Mouse (Mus musculus) embryonic facial prominence, embryonic 11.5 days (tissue): Measurements from ENCODE around the gene Tmem91. TPM values are rescaled to one million over a fixed set of nuclear protein-coding genes. Genes with fewer than 3 reads are reported as not detected.

ENCODE experiments used
- ATAC-seq: fragments of 200-750 bp; cut with Nextera tagmentation; replicated peaks from 2 replicates; pipeline ENCODE4 v1.8.0; 2017; ENCODE audit warnings: low read depth; ENCODE audit not compliant: insufficient number of reproducible peaks, low FRiP score, low TSS enrichment
- DNase-seq: peaks from one replicate; pipeline ENCODE4 v3.0.0-alpha.2; 2015; ENCODE audit warnings: low spot score
- H3K27ac ChIP-seq: fragments of 300-500 bp; sonication (generic); replicated peaks from 2 replicates; pipeline ENCODE4 v1.5.1; 2014; ENCODE audit warnings: mild to moderate bottlenecking, low read depth, low read length, control low read depth
- H3K27me3 ChIP-seq: fragments of 300-500 bp; sonication (generic); 2 replicates; pipeline ENCODE4 v1.6.1; 2014; ENCODE audit warnings: mild to moderate bottlenecking, low read length, moderate library complexity, mixed read lengths; ENCODE audit not compliant: control insufficient read depth, insufficient read depth
- H3K36me3 ChIP-seq: fragments of 300-500 bp; sonication (generic); replicated peaks from 2 replicates; pipeline ENCODE4 v1.6.1; 2014; ENCODE audit warnings: low read depth, mild to moderate bottlenecking, low read length, moderate library complexity, mixed read lengths; ENCODE audit not compliant: control insufficient read depth, insufficient read depth
- H3K4me1 ChIP-seq: fragments of 300-500 bp; sonication (generic); 2 replicates; pipeline ENCODE4 v1.6.1; 2014; ENCODE audit warnings: low read length, mixed read lengths; ENCODE audit not compliant: control insufficient read depth, insufficient read depth
- H3K4me2 ChIP-seq: fragments of 300-500 bp; sonication (generic); 2 replicates; pipeline ENCODE4 v1.6.1; 2014; ENCODE audit warnings: low read depth, mild to moderate bottlenecking, control low read depth, low read length, moderate library complexity
- H3K4me3 ChIP-seq: fragments of 300-500 bp; sonication (generic); 2 replicates; pipeline ENCODE4 v1.5.1; 2014; ENCODE audit warnings: low read depth, low read length, control low read depth
- H3K9ac ChIP-seq: fragments of 300-500 bp; sonication (generic); replicated peaks from 2 replicates; pipeline ENCODE4 v1.6.1; 2014; ENCODE audit warnings: mild to moderate bottlenecking, control low read depth, low read length
- H3K9me3 ChIP-seq: fragments of 300-500 bp; sonication (generic); replicated peaks from 2 replicates; pipeline ENCODE4 v1.6.1; 2016; ENCODE audit warnings: mild to moderate bottlenecking, low read length, inconsistent platforms, mixed read lengths; ENCODE audit not compliant: control insufficient read depth
- WGBS: fragments of 180-500 bp; shearing (Covaris S2); extraction: QIAGEN DNeasy Blood & Tissue Kit; methylation state at CpG from one replicate; pipeline ENCODE4 v1.1.7; 2014; 5-methylcytosine and 5-hydroxymethylcytosine counted together
- polyA plus RNA-seq: library from polyadenylated mRNA; unstranded; fragments of >200 nt; fragmentation: Nextera tagmentation; extraction: Ambion mirVana; gene quantifications from 2 replicates; pipeline ENCODE4 v1.2.1, GENCODE M21; 2014

Gene Tmem91
- polyA plus RNA-seq, 1 experiment from 2014 or later, result 0.70 TPM

DNA sequence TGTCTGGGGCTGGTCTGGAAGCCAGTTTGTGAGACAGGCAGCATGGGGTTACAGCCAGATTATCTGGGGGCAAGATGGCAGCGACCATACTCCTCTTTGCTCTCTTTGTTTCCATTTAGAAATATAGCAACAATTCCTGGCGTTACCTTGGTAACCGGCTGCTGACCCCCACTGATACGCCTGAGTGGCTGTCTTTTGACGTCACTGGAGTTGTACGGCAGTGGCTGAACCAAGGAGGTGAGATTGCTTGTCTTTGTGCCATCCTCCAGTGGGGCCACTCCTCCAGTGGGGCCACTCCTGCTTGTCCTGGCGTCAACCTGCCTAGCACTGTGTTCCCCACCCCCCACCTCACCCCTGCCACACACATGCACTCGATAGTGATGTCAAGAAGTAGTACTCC is 19.1 kb upstream of the Tmem91 start:
- Histone ChIP-seq H3K36me3 (no peaks in the 10 kb centered on the region), H3K9me3 (no peaks in the 10 kb centered on the region), H3K4me2 (no peak overlapping the region), H3K27me3 (peaks cover 8% of the 10 kb centered on the region), H3K9ac (no peak overlapping the region), H3K27ac (no peak overlapping the region), H3K4me1 (peaks cover 4% of the 10 kb centered on the region; the same call in 1 of the 2 replicates), H3K4me3 (no peak overlapping the region)
- DNase-seq (no peak), ATAC-seq (no peak)
- 68% methylated on average over 8 of the region's 8 CpGs for WGBS

DNA sequence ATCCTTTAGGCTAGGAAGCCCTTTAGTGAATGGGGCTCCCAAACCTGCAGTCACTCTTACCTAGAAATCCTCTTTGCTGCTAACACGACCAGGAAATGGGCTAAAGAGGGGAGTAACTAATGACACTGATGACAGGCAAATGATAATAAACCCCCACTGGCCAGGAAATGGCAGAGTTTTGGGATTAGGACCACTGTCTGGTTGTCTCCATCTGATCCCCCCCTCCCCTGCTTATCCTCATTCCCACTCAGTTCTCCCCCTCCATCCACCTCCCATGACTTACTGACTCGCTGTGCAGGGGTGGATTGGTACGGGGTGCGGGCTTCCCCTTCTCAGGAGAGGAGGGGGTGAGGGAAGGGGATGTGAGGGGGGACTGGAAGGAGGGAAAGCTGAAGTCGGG is 15.1 kb upstream of the Tmem91 start:
- Histone ChIP-seq H3K4me1 (peaks cover 10% of the 10 kb centered on the region), H3K9me3 (no peaks in the 10 kb centered on the region), H3K27me3 (peaks cover 33% of the 10 kb centered on the region), H3K27ac (no peak overlapping the region), H3K4me2 (no peak overlapping the region), H3K36me3 (no peaks in the 10 kb centered on the region), H3K9ac (no peak overlapping the region), H3K4me3 (no peak overlapping the region)
- no peak for DNase-seq
- WGBS, result 46% methylated on average over 5 of the region's 5 CpGs
- ATAC-seq, result no peak

DNA sequence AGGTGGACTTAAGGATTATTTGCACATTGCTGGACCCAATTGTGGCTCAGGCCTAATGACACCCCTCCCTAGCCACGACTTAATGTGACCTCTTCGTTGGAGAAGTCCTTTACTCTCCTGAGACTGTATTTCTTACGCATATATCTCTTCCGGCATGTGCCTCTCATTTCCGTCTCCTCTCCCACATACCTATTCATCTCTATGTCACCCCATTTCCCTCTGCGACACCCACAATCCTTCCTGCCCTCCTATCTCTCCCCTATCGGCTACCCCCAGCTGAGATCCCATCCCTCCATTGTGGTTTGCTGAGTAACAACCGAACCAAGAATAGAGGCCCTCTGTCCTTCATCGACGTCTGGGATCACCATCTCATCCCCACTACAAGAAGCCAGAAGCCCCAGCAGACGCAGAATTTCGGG is 14.6 kb upstream of the Tmem91 start:
- DNase-seq (no peak), ATAC-seq (no peak)
- 9% methylated on average over 12 of the region's 12 CpGs for WGBS
- peaks cover 33% of the 10 kb centered on the region for H3K27me3 ChIP-seq
- H3K4me2 ChIP-seq, result peak overlapping the region; percentile 90
- no peak overlapping the region for H3K9ac ChIP-seq
- peak overlapping the region; percentile 55 for H3K4me3 ChIP-seq
- peaks cover 10% of the 10 kb centered on the region for H3K4me1 ChIP-seq
- H3K9me3 ChIP-seq, result no peaks in the 10 kb centered on the region
- no peaks in the 10 kb centered on the region for H3K36me3 ChIP-seq
- H3K27ac ChIP-seq, result no peak overlapping the region

DNA sequence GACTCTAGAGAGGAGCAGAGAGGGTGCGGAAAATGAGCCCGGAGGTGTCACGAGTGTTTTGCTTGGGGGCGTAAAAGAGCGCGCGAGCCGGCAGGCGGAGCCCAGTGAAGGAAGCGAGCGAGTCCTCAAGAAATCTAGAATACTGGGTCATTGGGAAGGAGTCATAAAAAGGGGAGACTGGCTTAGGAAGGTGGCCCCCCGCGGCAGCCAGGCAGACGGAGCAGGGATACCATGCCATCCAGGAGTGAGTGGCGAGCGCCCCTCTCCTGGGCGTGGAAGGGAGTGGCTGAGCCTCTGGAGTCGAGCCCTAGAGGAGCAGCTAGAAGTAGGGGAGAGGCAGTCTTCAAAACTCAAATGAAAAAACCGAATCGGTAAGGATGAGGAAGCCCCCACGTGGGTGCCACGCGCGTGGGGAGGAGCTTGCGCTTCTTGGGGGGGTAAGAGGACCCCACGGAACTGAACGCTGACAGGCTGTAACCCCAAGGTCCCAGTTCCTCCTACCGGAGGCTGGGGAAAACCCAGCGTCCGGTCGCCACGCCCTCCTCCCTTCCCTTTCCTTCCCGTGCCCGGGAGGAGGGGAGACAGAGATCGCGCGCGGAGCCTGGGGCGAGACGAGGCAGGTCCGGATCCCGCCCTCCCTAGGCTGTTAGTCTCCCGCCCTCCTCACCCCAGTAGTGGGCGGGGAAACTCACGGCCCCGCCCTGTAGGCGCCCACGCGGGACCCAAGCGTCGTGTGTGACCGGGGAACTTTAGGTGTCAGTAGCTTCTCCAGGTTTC is 14.0 kb upstream of the Tmem91 start:
- 1% methylated on average over 48 of the region's 52 CpGs for WGBS
- Histone ChIP-seq H3K4me1 (peaks cover 10% of the 10 kb centered on the region), H3K27me3 (peaks cover 33% of the 10 kb centered on the region), H3K9ac (peak overlapping the region; percentile 42; the same call in 1 of the 2 replicates), H3K4me3 (peak overlapping the region; percentile 55), H3K36me3 (no peaks in the 10 kb centered on the region), H3K4me2 (peak overlapping the region; percentile 90), H3K27ac (no peak overlapping the region), H3K9me3 (no peaks in the 10 kb centered on the region)
- peak; percentile 66 for DNase-seq
- ATAC-seq, result 0 out of 2 replicates have a peak, but pooled peaks have one; percentile 15

DNA sequence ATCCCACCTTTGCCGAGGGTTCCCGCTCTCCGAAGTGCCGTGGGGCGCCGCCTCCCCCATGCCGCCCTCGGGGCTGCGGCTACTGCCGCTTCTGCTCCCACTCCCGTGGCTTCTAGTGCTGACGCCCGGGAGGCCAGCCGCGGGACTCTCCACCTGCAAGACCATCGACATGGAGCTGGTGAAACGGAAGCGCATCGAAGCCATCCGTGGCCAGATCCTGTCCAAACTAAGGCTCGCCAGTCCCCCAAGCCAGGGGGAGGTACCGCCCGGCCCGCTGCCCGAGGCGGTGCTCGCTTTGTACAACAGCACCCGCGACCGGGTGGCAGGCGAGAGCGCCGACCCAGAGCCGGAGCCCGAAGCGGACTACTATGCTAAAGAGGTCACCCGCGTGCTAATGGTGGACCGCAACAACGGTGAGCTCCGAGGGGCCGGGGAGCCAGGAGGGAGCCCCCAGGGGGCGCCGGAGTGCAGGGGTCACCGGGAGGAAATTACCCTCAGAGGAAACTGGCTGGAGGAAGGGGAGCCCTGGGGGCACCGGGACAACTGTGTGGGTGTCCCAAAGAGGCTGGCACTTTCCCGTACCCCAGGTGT is 12.9 kb upstream of the Tmem91 start:
- H3K9ac ChIP-seq, result peak overlapping the region; percentile 18; the same call in 1 of the 2 replicates
- H3K27me3 ChIP-seq, result peaks cover 33% of the 10 kb centered on the region
- H3K27ac ChIP-seq, result no peak overlapping the region
- H3K9me3 ChIP-seq, result no peaks in the 10 kb centered on the region
- H3K36me3 ChIP-seq, result no peaks in the 10 kb centered on the region
- DNase-seq (peak; percentile 20), ATAC-seq (no peak; the same call in 1 of the 2 replicates)
- WGBS, result 1% methylated on average over 46 of the region's 47 CpGs
- H3K4me2 ChIP-seq, result peak overlapping the region; percentile 90
- peak overlapping the region; percentile 55 for H3K4me3 ChIP-seq
- H3K4me1 ChIP-seq, result peaks cover 10% of the 10 kb centered on the region

DNA sequence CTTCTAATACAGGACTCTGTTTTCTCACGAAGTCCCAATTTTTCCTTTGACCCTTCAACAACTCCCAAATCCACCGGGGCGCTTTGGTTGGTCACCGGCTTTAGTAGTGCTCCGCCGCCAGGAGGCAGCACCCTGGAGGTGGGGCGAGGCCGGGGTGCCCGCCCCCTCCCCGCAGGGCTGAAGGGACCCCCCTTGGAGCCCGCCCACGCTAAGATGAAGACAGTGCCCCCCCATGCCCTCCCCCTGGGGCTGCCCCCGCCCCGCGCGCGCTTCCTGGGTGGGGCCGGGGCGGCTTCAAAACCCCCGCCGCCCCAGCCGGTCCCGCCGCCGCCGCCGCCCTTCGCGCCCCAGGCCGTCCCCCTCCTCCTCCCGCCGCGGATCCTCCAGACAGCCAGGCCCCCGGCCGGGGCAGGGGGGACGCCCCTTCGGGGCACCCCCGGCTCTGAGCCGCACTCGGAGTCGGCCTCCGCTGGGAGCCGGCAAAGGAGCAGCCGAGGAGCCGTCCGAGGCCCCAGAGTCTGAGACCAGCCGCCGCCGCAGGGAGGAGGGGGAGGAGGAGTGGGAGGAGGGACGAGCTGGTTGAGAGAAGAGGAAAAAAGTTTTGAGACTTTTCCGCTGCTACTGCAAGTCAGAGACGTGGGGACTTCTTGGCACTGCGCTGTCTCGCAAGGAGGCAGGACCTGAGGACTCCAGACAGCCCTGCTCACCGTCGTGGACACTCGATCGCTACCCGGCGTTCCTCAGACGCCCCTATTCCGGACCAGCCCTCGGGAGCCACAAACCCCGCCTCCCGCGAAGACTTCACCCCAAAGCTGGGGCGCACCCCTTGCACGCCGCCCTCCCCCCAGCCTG is 11.9 kb upstream of the Tmem91 start, which contains the start of gene Tgfb1:
TSS of gene Tgfb1 (plus strand) at position 323 of the 852 bp plus-strand sequence.
- Histone ChIP-seq H3K36me3 (no peaks in the 10 kb centered on the region), H3K27ac (no peak within 1 kb of the TSS), H3K4me3 (peak within 1 kb of the TSS; percentile 55), H3K4me2 (peak within 1 kb of the TSS; percentile 90), H3K9ac (peak within 1 kb of the TSS; percentile 63), H3K9me3 (no peaks in the 10 kb centered on the region), H3K4me1 (peaks cover 10% of the 10 kb centered on the region), H3K27me3 (peaks cover 33% of the 10 kb centered on the region)
- WGBS, result 1% methylated on average over 61 of the region's 69 CpGs
- peak; percentile 41 for ATAC-seq
- peak; percentile 71 for DNase-seq

DNA sequence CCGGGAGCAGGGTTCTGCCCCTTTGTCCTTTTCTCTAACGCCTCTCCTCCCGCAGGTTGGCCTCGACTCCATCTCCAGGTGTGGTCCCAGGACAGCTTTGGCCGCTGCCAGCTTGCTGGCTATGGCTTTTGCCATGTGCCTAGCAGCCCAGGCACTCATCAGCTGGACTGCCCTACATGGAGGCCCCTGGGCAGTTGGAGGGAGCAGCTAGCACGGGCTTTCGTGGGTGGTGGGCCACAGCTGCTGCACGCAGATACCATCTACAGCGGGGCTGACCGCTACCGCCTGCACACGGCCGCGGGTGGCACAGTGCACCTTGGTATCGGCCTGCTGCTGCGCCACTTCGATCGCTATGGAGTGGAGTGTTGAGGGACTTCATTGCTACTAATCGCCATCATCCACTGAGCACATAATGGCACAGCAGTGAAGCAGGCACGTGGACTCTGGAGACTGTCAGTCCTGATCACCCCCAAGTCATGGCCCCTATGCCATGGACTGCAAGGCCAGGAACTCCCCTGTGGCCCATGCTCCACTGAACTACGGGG is 11.0 kb upstream of the Tmem91 start:
- WGBS, result 65% methylated on average over 21 of the region's 21 CpGs
- ATAC-seq, result no peak
- H3K36me3 ChIP-seq, result no peaks in the 10 kb centered on the region
- H3K4me2 ChIP-seq, result peak overlapping the region; percentile 5
- H3K27me3 ChIP-seq, result peaks cover 33% of the 10 kb centered on the region
- H3K9ac ChIP-seq, result no peak overlapping the region
- peaks cover 10% of the 10 kb centered on the region for H3K4me1 ChIP-seq
- H3K9me3 ChIP-seq, result no peaks in the 10 kb centered on the region
- no peak overlapping the region for H3K4me3 ChIP-seq
- H3K27ac ChIP-seq, result no peak overlapping the region
- no peak for DNase-seq
